Mouse (Mus musculus) embryo, embryonic 10 days (tissue): ENCODE results near the gene Kdelr1.
"Not testable (repeated sequence)": the region's sequence is repeated elsewhere in the genome, so short reads cannot be mapped to it uniquely, and the experiment has no call there.

Experiments used
- DNase-seq: peaks from one replicate; pipeline ENCODE4 v3.0.0-alpha.2; 2015; ENCODE audit warnings: low spot score

Kdelr1 gene

DNA sequence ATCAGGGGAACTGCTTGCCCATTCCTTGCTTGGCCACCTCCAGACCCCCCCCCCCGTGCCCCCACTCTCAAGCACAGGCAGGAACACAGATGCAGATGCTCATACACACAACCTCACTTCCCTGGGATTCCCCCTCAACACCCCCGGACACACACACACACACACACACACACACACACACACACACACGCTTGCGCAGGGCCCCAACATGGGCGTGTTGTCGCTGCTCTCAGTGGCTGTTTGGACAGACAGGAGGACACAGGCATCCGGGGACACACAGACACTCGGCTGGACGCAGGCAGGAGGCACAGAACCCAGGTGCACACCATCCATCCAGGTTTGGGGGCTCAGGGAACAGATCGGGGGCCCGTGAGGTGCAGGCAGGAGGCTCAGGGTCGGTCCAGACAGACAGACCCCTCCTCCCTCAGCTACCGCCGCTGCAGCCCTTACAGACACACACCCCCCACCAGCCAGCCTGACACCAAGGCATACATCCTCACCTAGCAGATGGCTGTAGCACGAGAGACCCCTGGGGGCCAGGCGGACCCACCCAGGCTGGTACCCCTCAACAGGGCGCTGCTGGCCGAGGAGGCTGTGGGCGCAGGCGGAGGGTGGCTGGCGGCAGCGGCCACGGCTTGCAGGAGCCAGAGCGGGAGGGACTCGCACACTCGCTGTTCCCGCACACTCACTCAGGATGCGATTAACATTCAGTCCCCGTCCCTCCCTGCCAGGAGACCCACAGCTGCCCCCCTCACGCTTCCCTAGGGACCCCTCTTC lies 2.1 kb upstream of the Kdelr1 start:
- no peak for DNase-seq

DNA sequence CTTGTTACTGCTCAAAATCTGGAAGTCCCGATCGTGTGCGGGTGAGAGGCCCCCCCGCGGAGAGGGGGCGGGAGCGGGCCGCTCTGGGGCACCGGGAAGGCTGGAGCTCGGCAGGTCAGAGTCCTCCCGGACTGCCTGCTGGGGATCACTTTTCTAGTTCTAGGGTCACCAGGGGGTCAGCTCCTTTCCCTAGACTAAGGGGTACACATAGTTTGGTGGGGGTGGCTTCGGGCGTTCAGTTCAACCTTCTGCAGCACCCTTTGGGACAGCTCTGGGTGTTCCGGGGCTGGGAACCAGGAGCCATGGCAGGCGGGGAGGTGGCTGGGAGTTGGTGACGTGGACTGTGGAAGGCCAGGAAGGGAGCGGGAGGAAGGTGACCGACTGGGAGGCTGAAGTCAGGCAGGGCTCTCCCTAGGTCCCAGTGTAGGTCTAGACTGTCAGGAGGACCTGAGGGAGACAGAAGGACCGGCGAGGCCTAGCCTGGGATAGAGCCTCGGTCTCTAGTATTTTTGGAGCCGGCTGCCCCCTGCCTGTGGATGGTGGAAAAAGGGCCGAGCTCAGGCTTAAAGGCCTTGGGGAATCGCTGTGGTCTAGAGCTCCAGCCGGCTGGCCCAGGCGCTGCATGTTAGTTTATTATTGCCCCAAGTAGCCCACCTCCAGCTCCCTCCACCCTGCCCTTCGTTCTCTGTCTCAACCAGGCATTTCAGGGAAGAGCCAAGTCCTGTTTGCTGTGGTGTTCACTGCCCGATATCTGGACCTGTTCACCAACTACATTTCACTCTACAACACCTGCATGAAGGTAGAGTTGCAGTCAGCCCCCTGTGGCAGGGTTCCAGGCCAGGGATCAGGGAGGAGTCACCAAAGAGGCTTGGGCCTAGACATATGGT lies 732 bp downstream of the Kdelr1 start:
- DNase-seq, result peak; percentile 54

DNA sequence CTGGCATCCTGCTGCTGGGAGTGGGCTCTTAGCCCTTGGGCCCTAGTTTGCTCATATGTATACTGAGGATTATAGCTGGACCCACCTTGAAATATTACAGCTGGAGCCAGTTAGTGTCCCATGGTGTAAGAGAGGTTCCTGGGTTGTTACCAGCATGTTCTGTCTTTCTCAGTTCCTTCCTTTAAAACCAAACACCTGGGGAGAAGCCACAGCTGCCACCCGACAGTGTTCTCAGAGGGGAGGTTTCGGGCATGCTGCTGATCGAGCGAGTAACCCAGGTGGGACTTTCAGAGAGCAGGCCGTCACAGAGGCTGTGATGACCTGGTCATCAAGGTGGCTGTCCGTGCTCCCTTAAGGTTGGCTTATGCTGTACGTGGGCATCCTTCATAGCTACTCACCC lies 4.3 kb downstream of the Kdelr1 start:
- DNase-seq, result no peak

DNA sequence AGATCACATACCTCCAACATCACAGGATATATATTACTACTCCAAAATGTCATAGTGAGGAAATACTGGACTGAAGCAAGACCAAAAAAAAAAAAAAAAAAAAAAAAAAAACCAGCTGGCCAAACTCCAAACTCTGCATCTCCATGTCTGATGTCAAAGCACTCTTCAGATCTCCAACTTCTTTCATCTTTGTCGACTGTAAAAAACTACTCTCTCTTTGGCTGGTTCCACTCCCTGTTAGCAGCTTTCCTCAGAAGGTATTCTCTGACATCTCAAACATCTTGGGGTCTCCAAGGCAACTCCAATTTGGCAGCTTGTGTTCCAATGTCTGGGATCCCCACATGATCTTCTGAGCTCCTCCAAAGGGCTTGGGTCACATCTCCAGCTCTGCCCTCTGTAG lies 5.7 kb downstream of the Kdelr1 start, which contains the start of gene Grin2d:
Grin2d (minus strand) TSS at position 101 of the 400 bp plus-strand sequence.
- not testable (repeated sequence) for DNase-seq

DNA sequence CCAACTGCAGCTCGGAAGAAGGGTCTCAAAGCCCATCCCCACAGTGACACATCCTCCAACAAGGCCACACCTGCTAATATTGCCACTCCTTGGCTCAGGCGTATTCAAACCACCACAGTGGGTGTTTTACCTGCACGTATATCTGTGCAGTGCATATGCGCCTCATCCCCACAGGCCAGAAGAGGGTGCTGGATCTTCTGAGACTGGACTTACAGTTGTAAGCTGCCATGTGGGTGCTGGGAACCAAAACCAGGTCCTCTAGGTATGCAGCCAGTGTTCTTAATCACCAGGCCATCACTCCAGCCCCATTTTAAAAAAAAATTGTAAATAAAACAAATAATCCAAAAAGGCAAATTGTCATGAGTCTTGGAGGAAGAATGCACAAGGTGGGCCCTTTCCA lies 8.0 kb downstream of the Kdelr1 start:
- no peak for DNase-seq

DNA sequence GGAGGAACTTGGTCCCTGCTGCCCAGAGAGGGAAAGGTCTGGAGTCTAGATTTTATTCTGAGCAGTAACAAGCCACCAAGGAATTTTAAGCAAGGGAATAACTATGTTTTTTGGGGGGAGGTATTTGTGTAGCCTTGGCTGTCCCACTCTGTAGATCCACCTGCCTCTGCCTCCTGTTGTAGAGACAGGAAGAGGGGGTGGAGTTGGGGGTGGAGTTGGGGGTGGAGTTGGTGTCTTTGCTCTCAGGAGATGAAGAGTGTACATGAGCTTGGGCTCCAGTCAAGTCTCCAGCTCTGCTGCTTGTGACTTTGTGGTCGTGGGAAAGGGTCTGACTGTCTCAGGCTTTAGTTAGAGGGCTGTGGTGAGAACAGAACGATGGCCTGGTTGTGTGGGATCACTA lies 8.4 kb downstream of the Kdelr1 start:
- no peak for DNase-seq

DNA sequence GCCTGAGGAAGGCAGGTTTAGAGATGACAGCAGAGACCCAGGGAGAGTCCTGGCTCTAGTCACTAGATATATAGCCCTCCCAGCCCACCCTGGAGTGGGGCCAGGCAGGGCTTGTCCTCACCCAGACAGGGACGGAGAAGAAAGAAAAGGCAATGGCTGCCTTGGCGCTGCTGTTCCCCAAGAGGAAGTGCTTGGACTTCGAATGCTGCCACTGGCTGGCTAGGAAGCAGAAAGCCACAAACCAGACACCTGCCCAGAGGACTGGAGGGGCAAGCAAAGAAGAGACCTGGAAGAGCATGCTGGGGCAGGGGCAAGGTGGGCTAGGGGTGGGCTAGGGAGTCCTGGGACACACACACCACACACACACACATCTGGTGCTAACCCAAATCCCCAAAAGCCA lies 14.7 kb downstream of the Kdelr1 start:
- DNase-seq, result no peak

DNA sequence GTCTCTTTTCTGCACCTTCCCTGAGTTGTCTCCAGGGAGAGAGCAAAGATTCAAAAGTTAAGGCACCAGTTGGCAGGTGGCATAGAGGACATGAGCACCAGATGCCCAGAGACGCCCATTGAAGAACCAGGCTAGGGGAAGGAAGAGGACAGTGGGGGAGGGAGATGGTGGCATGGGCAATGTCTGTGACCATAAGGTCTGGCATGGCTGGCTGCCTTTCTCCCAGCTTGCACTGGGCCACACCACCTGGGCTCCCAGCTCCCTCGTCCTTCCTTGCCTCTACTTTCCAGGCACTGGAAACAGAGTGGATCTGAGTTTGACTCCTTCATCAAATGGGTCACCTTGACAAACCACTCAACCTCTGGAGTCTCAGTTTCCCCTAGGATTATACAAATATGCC lies 20.1 kb downstream of the Kdelr1 start:
- no peak for DNase-seq

DNA sequence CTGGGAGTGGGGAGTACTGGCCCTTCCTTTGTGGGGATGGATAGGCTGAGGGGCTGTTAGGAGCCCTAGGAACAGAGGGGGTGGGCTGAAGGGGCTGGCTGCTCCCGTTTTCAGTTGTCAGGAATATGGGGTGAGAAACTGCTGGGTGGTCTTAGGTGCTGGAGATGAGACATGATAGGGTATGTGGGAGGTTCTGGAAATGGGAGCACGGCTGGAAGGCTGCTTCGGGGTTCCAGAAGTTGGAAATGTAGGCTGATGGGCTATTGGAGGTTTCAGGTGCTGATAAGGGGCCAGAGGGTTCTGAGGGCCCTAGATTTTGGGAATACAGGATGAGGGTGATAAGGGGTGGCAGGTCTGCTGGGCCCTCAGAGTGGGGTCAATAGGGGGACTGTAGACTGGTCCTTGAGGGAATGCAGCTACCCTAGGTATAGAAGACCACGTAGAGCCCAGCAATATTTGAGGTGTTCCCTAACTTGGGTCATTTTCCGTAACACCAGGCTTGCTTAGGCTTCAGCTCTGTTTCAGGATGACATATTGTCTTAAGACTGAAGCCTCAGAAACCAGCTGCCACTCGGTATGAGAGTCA lies 23.5 kb downstream of the Kdelr1 start:
- no peak for DNase-seq

DNA sequence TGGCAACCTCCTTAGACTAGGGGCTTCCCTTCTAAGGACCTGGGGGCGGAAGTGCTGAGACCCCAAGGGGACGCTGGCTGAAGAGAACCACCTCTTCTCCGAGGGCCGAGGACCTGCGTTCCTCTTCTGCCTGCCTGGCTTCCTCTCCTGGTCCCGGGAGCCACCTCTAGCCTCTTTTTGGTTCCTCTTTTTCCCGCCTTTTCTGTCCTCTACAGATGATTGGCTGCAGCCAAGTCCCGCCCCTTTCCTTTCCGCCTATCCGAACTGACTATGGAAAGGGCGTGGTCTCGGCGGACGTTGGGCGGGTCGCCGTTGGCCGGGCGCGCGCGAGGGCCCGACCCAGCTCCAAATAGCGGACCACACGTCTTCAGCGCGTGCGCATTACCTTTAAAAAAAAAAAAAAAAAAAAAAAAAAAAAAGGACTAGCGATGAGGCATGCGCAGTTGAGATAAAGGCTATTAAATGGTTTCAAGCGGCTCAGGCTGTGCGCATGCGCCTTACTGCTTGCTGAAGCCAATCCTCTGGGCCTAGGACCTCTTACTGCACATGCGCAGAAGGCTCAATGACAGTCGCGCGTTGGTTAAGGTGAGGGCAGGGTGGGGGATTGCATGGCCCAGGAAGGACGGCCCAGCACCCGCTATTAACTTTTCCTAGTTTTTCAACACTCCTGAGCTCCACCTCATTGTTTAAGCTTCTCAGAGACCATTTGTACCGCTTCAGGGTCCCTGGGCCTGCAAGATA lies 24.1 kb downstream of the Kdelr1 start, which contains the start of the genes Syngr4 and Tmem143:
Syngr4 (minus strand) TSS at position 198 of the 741 bp plus-strand sequence.
Tmem143 (plus strand) TSS at position 425 of the 741 bp plus-strand sequence.
- peak; percentile 100 for DNase-seq

DNA sequence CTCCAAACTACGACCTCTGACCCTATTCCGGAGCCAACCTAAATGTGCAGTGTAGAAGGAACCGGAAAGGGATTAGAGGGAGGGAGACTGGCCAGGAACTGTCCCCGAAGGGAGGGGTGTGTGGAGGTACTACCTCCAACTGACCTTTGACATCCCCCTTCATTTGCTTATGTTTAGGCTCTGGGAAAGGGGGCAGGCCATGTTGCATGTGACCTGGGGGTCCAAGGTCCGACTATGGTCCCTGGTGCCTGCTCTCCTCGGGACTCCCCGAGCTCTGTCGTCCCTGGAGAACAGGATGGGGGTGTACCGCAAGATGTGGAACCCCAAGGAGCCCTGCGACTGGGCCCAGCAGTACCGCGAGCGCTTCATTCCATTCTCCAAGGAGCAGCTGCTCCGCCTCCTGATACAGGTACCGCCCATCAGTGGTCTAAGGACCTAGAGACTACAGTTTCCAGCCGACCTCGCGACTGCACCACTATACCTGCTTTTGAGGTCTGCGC lies 24.7 kb downstream of the Kdelr1 start:
- DNase-seq, result peak; percentile 75

DNA sequence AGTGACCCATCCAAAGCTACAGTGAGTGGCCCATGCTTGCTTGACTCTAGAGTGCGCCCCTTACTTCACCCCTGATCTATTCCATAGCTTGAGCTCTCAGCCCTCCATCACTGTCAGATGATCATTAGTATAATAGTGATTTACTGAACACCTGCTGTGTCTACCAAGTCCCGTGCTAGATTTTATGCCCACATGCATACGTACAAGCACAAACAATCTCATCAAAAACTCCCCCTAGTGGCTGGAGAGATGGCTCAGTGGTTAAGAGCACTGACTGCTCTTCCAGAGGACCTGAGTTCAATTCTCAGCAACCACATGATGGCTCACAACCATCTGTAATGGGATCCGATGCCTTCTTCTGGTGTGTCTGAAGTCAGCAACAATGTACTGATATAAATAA lies 25.6 kb downstream of the Kdelr1 start:
- DNase-seq, result peak; percentile 45

DNA sequence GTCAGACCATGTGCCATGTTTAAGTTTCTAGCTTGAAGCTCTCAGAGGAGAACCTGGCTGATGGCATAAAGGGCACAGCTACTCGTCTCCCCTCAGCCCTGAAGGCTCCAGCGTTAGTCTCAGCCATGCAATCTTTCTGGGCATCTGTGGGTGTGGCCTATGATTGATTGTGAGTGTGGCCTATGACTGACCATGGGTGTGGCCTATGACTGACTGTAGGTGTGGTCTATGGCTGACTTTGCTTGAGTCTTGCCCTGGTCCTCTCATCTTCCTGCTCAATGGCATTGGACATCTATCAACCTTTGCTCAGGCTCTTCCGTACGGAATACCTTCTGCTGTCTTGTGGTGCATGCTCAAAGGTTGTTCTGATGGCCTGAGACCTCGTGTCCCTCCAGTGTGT lies 29.0 kb downstream of the Kdelr1 start:
- peak; percentile 67 for DNase-seq

DNA sequence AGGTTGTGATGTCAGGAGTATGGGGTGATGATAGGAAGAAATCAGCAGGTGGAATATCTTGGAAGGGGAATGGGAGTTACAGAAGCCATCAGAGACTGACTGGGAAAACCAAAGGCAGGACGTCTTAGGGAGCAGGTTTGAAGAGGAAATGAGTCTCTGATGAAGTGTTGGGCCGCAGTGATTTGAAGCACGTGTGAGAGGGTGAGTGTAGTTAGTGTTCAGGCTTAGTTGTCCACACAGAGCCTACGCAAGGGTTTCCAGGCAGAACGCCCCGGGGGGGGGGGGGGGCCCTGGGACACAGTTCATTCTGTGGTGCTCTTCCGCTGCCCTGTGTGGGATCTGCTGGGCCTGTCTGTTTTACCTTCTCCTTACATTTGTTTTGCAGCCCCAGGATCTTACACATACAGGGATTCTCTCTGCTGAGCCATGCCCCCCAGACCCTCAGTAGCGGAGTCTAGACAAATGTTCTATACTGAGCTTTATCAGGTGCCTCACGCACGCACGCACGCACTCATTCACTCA lies 30.0 kb downstream of the Kdelr1 start:
- no peak for DNase-seq

DNA sequence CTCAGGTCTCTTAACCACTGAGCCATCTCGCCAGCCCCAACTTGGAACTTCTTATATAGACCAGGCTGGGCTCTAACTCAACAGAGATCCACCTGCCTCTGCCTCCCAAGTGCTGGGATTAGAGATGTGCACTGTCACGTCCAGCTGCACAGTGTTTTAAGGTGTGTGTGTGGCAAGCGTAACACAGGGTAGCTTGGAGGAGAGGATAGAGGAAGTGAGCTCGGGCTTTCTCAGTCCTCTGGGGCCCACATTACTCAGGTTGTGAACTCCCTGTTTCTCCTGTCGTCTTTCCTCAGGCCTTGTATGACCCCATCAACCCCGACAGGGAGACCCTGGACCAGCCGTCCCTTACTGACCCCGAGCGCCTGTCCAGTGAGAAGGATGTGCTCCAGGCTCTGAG lies 34.0 kb downstream of the Kdelr1 start:
- DNase-seq, result no peak

DNA sequence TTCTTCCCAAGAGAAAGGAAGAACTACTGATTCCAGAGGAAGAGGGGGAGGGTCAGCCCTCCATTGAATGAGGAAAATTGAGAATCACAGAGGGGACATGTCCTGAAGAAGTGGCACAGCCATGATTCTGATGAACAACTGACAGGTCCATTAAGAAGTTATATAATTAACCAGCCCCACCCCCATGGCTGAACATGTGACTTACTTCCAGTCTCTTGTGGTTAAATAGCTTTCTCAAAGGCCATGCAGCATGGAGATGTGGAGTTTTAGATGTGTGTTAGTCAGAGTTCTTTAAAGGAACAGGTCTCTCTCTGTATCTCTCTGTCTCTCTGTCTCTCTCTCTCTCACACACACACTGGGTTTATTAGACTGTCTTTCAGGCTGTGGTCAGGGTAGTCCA lies 35.8 kb downstream of the Kdelr1 start:
- DNase-seq, result no peak

DNA sequence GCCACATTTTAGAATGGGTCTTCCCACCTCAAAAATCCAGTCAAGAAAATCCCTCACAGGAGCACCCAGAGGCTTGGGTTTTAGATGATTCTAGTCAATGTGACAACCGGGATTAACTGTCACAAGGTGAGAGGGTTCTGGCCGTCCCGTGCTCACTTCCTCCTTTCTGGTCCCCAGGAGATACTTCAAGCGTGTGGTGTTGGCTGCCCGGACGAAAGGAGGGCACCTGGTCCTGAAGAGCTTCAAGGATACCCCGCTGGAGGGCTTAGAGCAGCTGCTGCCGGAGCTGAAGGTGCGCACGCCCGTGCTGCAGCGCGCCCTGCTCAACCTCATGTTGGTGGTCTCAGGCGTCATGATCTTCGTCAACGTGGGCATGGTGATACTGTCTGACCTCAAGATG lies 36.6 kb downstream of the Kdelr1 start:
- DNase-seq, result no peak

DNA sequence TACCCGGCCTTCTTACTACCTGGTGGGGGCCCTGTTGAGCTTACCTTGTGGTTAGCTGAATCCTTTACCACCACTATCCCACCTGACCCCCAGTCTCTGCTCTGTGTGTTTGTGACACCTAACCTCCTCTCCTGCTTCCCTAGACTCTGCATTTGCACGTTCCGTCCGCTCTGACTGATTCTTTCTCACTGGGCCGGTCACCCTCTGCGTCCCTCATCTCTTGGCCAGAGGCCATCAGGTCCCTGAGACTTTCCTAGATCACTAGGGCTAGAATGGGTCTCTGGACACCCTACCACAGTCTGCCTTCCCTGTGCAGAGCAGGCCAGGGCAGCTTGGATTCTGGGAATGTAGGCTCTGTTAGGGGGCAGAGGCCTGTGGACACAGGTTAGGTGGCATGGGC lies 41.5 kb downstream of the Kdelr1 start:
- no peak for DNase-seq

DNA sequence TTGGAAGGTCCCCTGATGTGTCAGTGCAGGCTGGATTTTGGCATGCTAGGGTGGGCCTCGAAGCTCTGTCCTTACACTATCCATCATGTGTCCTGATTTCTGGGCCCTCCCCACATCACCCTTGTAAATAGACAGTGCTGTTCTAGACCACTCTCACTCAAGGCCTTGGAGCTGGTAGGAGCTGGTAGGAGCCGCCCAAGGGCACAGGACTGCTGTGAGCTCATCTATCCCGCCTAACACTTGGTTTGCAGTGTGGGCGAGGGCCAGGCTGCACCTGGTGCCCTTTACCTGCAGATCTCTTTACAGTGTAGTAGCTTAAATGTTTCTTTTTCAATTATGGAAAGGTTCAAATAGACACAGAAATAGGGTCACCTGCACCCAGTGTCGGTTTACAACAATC lies 42.4 kb downstream of the Kdelr1 start:
- no peak for DNase-seq

DNA sequence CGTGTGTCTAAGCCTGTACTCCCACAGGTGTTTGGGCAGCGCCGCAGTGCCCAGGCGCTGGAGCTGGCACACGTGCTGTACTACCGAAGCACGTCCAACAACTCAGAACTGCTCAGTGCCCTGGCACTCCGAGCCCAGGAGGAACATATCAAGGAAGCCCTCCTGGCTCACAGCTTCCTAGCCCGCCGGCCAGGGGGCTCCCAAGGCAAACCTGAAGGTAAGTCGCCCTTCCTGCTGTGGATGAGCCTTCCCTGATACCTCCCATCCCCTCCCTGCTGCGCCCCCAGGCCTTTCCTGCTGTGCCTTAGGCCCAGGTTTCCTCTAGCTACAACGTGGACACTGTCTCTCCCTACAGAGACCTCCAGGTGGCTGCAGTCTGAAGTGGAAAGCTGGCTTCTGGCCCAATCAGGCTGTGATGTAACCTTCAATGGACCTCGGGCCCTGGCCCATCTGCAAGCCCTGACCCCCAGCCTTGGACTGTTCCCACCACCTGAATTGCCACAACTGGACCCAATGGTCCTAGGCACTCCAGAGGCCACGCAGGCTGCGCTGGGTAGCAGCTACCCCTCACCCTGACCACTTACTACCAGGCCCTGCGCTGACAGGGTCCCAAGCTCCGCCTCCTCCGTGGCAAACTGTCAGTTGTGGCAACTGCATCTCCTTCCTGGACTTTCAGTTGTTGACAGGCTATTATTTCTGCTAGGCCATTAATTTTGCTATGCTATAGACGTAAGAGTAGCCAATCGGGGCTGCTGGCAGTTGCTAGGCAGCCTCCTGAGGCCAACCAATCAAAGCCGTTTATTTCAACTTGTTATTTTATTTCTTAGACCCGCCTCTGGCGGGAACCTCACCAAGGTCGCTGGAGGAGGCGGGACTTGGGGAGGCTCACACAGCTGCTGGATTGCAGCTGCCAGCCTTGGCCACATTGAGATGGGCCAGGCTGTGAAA lies 43.8 kb downstream of the Kdelr1 start:
- peak; percentile 75 for DNase-seq
